Mouse (Mus musculus): Measurements from ENCODE around the gene Olfr539.
"Not testable (repeated sequence)": the region's sequence is repeated elsewhere in the genome, so short reads cannot be mapped to it uniquely, and the experiment has no call there.

Gene Olfr539

DNA sequence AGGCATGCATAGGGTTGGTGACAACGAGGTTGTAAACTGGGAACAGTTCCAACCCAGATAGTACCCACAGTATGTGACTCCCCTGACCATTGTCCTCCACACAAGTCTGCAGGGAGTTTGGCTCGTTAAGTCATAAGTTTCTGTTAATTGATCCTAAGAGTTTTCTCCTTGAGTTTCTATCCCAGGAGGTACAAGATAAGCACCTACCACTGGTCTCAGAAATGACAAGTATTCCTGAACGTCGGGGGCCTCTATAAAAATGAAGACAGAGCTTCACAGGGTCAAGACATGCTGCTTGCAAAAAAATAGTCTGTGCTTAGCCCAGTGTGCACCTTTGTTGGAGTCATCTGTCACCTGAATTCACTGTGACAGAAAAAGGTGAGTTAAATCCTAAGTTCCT lies at the start of gene Olfr539:
Gene Olfr539, plus strand, starts transcription at position 301 of the 400 bp plus-strand sequence.
- DNase-seq (ENCODE audit: low read depth) = no peak

DNA sequence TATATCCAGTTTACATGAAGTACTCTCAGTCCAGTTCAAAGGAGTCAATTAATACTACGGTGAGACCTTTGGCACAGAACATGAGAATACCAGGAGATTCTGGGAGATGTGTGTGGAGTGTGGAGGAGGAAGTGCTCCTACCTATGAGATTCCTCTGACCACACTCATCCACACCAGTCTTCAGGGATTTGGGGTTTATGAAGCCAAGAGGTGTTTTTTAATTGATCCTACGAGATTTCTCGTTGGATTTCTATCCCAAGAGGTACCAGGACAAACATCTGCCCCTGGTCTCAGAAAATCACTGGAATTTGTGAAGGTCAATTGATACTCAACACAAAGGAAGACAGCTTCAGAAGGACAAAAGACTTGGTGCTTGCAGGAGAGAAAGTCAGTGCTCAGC lies 31.1 kb upstream of the Olfr539 start, which contains the start of gene Olfr61:
Gene Olfr61, plus strand, starts transcription at position 301 of the 400 bp plus-strand sequence.
- DNase-seq (ENCODE audit: low read depth) = not testable (repeated sequence)

DNA sequence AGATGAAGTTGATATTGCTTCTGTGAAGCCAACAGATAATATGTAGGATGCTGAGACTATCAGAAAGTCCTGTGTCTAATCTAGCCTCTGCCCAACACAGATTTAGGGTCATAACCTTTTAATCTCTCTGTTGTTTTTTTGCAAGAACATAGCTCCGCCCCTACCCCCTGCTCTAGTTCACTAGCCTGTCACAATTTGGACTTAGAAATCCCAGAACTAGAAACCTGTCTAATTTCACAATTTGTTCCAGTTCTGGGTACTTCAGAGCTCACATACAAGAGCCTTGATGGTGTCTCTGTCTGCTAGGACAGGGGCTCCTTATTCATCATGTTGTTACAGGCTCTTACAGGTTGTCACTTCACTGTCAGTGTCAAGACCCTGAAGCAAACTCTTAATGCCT lies 29.2 kb upstream of the Olfr539 start:
- no peak for DNase-seq (ENCODE audit: low read depth)

DNA sequence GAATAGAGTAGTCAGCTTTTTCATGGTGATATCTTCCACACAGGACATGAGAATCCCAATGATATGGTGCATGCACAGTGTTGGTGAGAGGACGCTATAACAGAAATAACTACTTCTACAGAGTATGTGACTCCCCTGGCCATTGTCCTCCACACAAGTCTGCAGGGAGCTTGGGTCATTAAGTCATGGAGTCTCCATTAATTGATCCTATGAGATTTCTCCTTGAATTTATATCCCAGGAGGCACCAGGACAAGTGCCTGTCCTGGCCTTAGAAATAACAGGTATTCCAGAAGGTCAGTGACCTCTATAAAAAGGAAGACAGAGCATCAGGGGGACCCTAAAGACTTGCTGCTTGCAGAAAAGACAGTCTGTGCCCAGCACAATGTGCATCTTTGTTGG lies 13.6 kb upstream of the Olfr539 start, which contains the start of gene Olfr53:
Gene Olfr53, plus strand, starts transcription at position 301 of the 400 bp plus-strand sequence.
- no peak for DNase-seq (ENCODE audit: low read depth)

DNA sequence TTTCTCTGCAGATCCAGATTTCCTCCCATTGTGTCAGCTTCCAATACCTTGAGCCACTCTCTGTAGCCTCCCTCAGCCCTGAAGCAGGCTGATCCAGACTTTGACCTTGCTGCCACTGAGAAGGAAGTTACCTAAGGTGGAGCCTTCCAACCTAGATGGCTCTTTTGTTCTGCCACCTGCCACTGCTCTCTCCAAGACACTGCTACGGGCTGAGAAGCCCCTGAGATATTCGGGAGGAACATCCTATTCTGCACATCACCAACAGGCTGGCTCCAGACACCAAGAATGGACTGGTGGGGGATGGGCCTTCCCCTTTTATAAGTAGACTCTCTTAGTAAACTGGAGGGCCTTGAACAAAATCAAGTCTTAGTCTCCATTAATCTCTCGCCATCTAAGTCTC lies 11.0 kb downstream of the Olfr539 start:
- not testable (repeated sequence) for DNase-seq (ENCODE audit: low read depth)

DNA sequence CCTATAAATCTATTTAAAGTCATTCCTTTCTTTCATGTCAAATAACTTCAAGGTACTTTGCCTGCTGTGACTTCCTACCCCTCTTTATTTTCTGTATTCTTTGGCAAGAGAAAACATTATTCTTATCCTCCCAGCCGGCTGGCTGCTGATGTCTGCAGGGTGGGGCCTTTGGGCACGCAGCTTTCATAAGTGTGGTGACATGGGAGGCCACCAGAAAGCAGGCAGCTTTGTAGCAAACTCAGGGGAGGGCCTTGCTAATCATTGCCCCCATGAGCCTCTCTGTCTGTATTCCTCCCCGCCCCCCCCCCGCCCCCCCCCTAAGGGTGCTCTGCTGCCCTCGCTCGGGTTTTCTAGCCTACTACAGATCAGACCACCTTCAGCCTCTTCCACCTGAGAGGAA lies 16.1 kb downstream of the Olfr539 start:
- DNase-seq (ENCODE audit: low read depth) = no peak

DNA sequence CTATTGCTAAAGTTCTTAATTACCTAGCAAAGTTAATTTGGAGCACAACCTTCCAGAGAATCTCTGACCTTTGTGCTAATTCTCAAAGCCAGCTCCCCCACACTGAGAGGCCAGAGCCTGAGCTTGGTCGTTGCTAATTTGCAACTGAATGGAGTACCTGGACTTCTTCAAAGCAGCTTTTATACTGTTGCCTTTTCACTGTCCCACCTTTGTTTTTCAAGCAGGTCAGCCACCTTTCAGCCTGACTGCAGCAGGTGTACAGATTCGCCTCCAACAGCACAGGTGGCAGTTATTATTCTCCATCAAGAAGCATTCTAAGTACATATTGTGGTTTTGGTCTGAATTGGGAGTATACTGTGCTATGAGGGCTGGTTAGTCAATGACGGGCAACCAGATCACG lies 19.9 kb downstream of the Olfr539 start:
- DNase-seq (ENCODE audit: low read depth) = not testable (repeated sequence)

DNA sequence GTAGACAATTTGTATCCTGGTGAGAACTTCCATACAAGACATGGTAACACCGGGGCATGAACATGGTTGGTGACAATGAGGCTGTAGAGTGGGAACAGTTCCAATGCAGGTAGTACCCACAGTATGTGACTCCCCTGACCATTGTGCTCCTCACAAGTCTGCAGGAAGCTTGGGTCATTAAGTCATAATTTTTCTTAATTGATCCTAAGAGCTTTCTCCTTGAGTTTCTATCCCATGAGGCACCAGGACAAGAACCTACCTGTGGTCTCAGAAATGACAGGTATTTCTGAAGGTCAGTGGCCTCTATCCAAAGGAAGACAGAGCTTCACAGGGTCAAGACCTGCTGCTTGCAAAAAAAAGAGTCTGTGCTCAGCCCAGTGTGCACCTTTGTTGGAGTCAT lies 21.9 kb downstream of the Olfr539 start, which contains the start of gene Olfr45:
Gene Olfr45, plus strand, starts transcription at position 301 of the 400 bp plus-strand sequence.
- DNase-seq (ENCODE audit: low read depth) = no peak

DNA sequence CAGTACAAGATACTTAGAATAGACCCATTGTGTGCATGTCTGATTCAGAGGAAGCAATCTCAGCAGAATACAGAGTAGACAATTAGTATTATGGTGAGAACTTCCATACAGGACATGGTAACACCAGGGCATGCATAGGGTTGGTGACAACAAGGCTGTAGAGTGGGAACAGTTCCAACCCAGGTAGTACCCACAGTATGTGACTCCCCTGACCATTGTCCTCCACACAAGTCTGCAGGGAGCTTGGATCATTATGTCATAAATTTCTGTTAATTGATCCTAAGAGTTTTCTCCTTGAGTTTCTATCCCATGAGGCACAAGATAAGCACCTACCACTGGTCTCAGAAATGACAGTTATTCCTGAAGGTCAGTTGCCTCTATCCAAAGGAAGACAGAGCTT lies 37.2 kb downstream of the Olfr539 start, which contains the start of gene Olfr541:
Gene Olfr541, plus strand, starts transcription at position 301 of the 400 bp plus-strand sequence.
- no peak for DNase-seq (ENCODE audit: low read depth)

DNA sequence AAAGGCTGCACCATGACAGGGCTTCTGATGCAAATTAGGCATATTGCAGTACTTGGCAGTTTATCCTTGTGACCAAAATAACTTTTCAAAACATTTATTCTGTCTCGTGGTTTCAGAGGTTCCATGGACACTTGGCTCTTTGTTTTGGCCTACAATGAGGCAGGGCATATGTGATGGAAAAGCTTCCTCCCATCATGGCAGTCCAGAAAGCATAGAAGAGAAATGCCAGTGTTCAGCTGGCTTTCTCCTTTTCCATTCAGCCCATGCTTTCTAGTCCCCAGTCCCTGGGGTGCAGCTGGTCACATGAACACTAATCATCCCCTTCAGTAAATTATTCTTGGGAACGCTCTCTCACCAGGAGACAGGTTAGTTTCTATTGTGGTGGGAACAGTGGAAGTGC lies 46.6 kb downstream of the Olfr539 start:
- no peak for DNase-seq (ENCODE audit: low read depth)

DNA sequence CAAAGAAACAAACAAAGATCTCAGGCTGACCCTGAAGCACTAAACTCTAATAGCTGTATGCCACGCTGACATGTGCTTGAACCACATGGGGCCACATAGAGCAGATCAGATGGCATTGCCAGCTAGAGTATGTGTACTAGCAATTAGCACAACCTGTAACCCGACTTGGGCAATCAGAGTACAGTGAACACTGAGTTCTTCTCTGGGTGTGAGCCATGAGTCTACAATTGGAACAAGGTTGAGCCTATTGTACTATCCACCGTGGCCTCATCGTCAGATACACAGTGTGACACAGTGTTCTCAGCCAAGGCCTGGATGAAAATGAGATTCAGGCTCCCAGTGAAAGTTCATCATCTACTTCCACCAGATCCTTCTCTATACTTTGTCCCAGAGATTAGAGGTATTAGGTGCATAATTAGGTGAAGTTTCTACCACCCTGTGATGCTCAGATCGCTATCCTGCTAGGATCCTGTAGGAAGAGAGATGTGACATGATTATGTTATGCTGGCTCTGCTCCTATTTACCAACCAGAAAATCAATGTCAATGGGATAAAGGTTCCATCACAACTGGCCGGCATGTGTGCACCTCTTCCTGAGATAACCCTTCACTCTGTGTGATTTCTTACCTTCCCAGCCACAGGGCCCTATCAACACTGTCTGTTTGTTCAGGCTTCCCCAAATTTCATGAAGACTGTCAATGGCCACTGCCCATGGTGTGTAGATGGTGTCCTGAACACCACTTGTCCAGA lies 48.0 kb downstream of the Olfr539 start:
- no peak for DNase-seq (ENCODE audit: low read depth)

DNA sequence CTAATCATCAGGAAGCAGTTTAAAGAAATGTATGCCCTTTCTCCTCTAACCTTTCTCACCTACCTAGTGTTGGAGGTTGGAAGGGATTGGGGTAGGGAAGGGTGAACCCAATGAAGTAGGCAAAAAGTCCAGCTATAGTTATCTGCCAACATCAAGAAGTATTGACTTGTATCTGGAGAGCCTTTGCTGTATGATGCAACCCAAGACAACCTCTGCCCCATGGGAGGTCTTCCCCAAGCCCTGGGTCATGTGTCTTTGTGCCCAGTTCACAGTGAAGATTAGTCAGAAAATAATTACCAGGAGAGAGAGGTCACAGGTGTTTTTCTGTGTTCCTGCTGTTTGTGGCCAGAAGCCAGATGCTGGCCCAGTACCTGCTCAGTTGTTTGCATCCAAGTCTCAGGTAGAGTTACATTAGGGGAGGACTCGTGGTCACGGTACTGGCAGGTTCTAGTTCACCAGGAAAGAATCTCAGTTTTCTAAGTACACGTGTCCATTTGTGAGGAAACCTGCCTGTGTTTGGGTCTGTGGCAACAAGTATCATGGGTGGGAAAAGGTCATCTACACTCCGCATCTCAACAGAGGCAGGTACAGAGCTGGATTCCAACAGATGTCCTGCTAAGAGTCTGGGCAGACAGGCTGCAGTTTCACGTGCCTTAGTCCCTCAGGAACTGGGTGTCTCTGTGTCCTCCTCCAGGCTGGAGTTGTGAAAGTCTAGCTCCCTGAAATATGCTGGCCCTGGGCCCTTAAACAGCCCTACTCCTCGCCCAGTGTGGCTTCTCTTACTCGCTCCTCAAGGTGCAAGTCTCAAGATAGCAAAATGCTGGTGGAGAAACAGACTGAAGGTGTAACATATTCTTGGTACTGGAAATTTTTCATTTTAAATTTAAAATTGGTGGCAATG lies 57.7 kb downstream of the Olfr539 start:
- DNase-seq (ENCODE audit: low read depth) = no peak

DNA sequence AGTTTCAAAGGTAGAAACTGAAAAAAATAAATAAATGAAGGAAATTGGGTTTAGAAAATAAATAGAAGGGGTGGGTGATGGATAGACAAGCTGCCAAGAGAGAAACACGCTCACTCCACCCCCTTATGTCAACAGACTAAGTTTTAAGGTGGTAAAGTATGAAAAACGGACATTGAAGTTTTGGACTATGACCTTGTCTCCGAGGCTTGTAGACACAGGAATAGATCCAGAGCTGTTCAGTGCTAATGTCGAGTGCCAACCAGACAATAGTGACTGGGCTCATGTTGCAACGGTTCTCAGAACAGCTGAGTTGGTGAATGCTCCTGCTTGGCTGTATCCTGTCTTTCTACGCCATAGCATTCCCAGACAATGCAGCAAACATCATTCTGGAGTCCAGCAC lies 61.4 kb downstream of the Olfr539 start:
- no peak for DNase-seq (ENCODE audit: low read depth)

DNA sequence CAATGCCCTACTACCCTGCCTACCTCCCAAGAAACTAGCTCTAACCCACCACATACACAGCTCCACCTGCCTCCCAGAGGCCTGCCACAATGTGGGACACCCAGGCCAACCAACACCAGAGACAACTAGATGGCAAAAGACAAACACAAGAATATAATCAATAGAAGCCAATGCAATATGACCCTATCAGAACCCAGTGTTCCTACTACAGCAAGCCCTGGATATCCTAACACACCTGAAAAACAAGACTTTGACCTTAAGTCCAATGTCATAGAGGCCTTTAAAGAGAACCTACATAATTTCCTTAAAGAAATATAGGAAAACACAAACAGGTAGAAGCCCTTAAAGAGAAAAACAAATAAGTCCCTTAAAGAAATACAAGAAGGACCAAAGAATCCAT lies 65.8 kb downstream of the Olfr539 start:
- DNase-seq (ENCODE audit: low read depth) = no peak

All from induced T-regulatory cell, adult 2 months (primary cell).